Mouse (Mus musculus) fat pad, adult 2 months (tissue): ENCODE results near the gene Hoxa3.

Source experiments
- DNase-seq: peaks from one replicate; pipeline ENCODE4 v3.0.0-alpha.2; 2011; ENCODE audit warnings: low read depth, low spot score; ENCODE audit errors: extremely low read depth

Hoxa3 gene

DNA sequence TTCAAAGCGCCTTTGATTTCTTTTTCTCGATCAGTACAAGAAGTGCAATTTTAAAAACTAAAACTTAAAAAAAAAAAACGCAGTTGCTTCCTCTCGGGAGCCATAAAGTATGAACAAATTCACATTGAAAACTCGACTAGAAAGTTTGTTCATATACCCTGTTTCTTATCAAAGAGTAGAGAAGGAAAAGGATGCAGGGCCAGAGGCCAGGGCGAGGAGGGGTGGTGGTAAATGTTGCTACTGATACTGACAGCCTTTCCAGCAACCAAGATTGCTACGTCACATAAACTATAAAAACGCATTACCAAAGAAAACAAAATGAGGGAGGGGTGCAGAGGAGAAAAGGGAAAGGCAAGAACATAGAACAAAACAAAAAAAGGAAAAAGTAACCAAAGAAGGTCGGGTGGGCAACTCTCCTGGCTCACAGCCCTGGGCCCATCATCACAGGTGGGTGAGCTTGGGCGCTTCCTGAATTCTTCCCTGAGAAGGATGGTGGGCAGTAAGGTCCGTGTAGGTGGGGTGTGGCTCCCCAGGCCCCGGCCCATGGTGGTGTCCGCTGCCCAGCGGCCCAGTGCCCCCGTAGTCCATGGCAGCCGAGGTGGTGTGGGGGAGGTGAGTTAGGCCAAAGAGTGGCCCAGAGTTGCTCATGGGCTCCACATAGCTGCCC, 43.5 kb downstream of the Hoxa3 start:
- no peak for DNase-seq

DNA sequence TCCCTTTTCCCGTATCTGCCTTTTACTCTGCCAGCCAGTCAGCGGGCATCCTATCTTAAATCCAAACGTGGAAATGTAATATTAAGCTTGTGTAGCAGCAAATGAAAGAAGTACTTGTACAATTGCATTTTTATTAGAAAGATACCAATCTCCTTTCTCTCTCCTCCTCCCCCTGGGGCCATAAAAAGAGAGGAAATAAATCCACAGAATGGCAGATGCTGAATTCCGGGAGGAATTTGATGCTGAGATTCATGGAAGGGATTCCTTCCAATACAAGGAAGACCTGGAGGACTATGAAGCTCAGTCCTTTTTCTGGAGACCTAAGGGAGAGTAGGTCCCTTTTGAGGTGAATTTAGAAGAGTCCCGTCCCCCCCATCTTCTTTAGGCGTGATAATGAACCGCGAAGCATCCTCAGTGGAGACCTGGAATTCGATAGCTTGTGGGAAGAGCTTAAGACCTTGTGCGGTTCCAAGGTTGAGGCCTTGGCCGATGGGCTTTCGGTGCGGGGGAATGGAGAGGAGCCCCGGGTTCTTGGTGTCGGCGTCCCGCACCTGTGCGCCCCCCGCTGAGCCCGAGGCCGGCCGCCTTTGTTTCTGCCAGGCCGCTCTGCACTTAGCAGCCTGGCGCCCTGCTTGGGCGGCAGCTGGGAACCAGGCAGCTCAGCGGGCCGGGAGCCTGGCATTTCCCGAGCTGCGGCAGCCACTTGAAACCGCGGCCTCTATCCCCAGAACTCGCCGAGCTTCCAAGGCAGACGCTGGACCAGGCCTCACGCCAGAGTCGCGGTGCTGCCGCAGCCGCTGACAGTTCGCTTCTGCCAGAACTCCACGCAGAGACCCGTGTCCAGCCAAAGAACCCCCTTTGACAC, 44.7 kb downstream of the Hoxa3 start:
- DNase-seq: no peak

DNA sequence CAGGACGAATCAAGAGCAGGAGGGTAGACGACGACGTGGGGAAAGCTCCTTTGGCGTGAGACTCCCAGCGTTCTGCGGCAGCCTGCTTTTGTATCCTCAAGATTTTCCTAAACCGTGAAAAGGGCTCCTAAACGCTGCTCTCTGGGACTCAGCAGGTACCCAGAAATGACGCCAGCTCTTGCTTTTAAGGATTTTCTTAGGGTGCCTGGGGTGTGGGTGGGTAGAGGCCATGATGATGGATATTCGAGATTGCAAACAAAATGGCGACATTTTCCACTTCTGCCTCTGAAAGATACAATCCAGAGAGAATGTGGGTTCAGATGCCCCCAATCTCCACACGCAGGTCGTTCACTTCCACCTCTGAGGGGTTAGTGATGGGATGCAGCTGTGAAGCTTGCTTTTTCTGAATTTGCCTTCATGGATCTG, 45.4 kb downstream of the Hoxa3 start:
- no peak for DNase-seq

DNA sequence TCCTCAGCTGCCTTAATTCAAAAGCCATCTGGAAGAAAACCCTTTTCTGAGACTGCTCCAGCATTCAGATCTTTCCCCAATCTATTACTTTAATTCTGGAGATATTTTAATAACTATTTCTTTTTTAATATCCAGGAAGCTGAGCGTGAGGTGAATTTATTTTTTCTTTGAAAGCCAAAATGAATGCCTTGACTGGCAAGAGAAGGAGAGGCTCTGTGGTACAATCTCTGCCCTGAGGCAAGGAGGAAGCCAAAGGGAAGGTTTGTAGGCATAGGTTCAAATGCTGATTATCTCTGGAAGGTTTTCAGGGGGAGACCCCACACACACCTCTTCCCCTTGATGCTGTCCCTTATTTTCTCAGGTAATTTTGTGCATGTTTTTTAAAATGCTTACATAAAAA, 46.0 kb downstream of the Hoxa3 start:
- no peak for DNase-seq

DNA sequence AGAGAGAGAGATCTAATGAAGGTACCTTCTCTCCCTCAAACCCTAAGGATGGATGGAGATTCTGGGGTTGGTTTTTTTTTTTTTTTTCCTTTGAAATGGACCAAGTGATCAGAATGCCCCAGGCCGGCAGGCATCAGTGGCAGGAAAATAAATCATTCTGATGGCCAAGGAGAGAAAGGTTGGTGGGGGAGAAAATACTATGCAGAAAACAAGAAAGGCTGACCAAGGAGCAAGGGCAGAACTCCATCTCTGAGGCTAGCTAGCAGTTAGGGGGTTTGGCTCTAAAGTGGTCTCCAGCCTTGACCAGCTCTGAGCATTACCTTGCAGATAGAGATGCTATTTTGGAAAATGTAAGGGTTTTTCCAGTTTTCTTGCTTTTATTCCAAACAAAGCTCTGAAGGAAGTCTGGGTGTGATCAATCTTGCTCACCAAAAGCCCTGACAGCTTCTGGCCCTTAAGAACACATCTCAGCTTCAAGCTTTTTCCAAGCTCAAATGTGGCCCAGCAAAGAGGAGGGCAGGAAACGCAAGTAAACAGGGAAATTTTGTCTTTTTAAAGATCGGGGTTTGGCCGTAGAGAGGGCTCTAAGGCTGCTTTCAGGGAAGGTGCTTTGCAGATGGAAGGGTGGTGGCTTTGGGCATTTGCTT, 46.6 kb downstream of the Hoxa3 start:
- no peak for DNase-seq

DNA sequence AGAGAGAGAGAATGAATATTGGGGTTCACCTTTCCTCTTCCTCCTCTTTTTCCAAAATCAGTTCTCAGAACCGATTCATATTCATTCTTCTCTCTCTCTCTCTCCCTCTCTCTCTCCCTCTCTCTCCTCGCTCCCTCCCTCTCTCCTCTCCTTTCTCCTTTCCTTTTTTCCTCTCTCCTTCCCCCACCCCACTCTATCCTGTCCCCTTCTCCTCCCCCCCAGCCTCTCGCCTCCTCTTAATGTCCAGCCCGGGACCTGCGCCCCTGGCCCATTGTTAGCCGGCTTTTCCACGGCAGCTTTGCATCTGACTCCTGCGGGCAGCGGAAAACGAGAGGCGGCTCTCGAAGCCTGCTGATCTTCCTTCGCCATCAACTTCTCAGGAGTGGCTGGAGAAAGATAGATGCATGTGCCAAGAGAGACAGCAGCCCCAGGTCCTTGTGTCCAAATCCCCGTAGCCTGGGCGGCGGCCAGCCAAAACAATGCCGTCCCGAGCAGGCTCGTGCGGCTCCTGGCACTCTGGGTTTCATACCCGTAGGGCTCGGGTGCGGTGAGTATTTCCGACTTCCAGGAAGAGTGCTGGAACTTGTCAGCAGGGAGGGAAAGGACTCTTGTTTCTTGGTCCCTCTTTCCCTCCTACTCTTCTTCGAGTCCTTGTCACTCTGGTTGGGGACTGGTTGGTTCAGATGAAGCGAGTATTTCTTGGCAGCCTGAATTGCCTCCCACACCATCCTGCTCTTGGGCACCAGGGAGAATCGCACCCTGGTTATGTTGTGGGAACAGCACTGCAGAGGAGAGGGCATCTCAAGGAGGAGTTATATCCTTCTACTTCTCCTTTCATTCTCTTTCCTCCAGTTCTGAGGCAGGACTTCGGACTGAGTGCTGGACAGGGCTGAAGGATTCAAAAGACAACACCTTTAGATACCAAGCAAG, 47.4 kb downstream of the Hoxa3 start:
- peak; percentile 36 for DNase-seq

DNA sequence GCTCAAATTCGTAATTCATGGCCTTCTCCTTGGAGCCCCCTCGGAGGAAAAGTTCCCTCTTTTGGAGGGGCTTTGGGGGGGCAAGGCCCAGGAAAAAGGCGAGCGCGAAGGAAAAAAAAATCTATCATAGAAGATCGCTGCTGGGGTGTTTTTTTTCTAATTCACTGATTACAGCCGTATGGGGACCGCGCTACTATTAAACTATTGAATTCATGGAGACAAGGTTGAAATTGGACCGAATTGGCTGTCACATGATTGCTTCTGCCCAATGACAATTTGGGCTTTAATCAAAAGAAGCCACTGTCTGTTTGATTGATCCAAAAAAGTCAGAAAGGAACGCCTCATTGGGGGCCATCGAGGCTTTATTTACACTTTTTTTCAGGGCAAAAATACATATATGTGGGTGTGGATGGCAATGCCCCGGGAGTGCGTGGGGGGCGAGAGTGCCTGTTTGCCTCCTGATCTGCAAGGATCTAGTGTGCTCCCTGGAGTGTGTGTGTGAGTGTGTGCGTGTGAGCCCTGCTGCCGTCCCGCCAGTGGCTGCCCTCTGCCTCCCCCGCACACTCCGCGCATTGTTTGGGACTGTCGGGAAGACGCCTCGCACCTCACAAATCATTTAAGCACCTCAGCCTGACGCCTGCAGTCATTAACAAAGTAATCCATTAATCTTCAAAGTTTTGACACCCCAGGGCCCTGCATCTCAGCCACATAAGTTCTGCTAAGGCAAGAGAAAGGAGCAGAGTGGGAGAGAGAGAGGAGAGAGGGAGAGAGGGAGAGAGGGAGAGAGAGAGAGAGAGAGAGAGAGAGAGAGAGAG, 48.3 kb downstream of the Hoxa3 start, which contains the start of gene Hoxa2:
TSS of gene Hoxa2 (minus strand) at position 206 of the 815 bp plus-strand sequence.
- DNase-seq: no peak

DNA sequence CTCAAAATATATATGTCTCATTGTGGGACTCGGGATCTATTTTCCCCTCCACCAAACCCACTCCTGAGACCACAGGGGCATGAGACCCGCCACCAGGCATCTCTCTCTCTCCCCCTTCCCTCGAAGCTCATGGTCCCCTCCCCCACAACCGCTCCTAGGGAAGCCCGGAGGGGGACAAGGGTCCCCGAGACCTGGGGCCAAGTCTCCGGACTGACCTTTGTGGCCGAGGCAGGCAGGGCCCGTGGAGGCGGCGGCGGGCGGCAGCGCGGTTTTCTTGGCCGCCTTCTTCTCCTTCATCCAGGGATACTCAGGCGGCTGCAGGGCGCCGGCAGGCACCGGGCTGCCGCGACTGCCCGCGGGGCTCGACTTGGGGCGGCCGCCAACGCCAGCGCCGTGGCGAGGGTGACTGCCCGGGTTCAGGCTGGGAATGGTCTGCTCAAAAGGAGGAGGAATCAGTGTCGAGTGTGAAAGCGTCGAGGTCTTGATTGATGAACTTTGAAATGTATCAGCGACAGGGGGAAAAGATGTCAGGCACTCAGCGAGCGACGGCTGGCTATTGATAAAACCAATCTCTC, 49.0 kb downstream of the Hoxa3 start:
- DNase-seq: no peak

DNA sequence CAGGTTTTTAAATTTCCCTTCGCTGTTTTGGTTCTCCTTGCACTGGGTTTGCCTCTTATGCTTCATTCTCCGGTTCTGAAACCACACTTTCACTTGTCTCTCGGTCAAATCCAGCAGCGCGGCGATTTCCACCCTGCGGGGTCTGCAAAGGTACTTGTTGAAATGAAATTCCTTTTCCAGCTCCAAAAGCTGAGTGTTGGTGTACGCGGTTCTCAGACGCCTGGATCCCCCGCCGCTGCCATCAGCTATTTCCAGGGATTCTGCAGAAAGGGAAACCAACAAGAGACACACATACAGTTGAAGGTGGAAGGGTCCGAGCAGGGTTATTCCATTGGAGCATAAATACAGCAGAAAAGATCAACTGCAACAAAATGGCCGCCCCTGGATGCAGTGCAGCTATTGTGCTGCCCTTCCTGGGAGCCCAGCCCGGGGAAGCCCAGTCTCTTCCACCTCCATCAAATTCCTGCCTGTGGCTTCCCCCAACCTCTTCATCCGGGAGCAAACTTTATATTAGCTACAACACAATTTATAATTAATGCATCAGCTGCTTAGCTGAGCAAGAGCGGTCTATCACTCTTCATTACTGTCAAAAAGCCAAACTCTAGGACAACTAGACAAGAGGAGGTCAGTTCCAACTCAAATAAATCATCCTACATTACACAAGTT, 49.6 kb downstream of the Hoxa3 start:
- no peak for DNase-seq

DNA sequence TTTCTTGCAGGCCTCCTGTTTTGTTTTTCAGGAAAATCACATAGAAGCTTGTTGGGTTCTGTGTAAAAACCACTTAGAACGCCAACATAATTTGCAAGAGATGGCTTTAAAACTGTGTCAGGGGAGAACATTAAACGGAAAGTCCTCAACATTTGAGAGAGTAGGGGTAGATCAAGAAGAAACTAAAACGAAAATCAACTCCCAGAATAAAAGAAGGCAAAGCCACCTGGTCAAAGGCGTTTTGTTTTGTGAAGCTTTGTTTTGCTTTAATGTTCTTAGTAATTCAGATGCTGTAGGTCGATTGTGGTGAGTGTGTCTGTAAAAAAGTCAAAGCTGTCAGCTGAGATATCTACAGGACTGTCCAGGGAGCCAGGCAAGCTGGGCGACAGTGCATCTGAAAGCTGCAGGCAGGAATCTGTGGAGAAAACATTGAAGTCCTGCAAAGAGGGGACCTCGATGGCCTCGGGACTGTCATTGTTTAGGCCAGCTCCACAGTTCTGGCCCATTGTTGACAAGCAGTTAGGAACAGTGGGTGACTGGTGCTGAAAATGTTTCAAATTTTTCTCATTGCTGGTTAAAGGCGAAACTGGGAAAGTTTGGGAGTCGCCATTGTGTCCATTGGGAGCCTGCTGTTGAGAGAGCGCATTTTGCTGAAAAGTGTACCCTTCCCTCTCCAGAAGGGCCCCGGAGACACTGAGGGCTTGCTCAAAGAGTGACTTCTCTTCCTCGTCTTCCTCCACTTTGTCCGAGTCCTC, 50.3 kb downstream of the Hoxa3 start:
- DNase-seq: no peak

DNA sequence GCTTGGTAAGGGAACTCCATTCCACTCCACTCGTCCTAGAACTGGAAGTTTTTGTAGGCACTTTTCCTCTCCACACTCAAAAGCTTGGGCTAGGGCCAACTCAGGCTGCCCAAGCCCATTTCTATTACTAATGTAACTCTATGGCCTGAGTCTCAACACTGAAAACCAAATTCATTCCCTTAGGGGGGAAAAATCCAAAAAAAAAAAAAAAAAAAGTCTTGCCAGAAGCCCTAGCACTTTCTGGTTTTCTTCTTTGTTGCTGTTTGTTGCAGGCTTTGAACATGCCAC, 51.1 kb downstream of the Hoxa3 start:
- no peak for DNase-seq

DNA sequence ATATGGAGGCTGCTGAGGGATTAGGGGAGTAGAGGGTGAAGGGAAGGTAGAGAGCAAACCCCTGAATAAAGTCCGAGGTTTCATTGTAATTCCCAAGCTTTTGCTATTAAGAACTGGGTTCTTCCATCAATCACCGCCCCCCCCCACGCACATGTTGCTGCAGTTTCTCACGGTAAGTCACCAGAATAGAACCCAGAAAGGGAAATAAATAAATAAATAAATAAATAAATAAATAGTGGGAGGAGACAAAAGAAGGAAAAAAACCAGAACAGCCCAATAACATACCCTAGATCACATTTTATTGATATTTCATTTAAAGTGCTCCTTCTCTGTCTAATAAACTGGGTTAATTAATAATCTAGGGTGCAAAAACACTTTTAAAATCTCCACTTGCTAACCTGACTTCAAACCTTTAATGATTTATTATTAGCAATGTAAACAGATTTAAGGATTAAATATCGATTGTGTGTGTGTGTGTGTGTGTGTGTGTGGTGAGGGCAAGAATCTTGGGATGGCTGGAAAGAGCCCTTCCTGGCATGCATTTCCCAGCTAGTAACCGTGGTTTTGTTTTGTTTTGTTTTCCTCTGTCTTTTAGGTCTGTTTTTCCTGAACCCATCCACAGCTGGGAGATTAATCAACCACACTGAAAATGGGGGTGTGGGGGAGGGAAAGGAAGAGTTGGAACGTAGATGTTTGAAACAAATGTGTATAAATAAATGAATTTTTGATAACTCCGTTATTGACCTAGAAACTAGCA, 51.6 kb downstream of the Hoxa3 start:
- no peak for DNase-seq

DNA sequence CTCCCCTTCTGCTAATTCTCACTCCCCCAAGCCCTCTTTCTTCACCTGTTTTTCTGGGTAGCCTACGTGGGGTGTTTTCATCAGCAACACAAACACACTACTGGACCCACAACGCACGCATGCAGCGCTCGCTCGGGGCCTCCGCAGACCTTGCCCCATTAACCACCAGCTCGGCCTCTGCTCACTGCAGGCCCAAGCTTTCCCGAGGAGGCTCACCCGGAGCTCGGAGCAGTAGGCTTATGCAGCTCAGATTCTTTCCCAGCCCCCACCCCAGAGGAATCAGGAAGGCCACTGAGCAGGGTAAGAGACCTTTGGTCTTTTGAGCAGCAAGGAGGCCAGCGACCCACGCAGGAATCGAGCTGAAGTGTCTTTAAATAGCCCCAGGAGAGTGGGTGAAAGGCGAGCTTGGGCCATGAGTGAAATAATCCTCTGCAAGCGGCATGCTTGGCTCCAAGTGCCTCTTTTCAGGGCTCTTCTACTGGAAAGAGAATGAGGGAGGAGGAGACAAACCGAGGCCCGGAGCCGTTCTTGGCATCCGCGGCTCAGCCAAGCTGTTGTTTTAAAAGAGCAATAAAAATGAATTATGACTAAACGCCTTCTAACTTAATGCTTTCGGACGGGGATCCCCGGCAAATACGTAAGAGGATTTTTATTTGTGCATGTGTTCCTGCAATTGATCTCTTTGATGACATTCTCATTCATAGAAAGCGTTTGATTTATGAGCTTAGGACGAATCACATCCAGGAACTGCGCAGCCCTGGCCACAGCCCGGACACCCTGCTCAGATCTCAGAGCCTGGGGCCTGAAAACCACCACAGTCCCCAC, 52.4 kb downstream of the Hoxa3 start:
- peak; percentile 30 for DNase-seq

DNA sequence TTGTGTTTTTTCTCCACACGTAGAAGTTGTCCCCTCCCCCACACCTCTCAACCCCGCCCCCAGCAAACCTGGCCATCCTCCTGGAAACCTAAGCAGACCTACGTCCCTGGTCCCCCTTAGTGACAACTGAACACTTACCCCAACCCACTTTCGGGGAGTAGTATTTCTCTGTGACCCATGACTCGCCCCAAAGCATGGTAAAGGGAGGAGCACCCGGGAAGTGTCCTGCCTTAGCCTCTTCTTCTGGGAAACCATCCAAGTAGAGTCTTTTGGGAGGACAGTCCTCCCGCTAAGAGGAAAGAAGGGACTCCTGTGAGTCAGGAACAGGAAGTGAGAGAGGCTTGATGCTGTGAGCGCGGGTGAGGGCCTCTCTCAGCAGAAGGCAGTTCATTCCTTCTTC, 53.2 kb downstream of the Hoxa3 start:
- no peak for DNase-seq

DNA sequence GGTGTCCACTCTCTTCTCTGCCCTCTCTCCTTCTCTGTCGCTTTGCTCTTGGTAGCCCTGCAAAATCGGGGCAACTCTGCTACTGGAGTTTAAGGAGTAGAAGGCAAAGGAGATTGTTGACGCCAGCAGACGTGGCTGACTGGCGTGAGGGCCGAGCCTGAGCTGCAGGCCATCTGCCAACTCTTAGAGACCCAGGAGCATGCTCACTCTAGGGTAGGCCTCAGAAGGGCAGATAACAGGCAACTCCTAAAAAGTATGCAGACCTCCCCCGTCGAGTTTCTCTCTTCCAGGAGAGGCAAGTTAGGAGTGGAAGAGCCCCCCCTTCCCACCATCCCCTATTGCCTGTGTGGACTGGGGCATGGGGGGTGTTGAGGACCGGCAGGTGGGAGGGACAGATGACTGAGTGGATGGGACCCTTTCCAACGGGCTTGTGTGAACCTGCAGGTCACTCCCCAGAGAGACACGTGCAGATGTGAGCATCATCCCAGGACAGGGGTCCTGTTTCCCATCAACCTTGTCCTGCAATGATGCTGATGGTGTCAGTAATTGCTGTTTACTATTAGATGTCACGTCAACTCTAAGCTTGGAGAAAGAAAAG, 53.9 kb downstream of the Hoxa3 start:
- DNase-seq: no peak

DNA sequence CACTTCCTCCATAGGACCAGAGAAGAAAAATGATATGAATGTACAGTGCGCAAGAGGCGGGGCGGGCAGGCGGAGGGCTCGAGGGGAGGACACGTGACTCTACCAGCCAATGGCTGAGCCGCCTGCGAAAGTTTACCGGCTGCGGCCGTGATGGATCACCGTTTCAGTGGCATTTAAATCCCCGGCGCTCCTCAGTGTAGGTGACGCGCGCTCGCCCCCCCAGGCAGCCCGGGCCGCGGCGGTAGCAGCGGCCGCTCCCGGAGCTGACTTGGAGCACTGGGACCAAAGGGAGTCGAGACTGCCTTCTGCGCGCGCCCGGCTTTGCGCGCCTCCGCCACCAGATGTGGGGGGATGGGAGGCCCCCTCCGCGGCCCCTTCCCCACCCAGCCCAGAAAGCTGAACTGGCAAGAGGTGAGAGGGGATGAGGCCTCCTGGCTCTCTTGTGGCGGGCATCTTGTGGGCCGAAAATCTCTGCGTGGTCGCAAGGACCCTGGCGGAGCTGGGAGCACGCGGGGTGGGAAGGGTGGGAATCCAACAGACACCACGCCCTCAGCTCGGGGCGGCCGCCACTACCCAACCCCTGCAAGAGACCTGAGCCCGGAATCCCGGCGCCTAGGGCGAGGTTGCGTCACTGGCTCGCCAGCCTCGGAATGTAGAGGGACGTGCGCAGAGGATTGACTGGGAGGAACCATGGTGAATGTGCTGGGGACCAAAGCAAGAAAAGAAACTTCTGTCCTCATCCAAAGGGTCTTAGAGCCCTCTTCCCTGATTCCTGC, 54.7 kb downstream of the Hoxa3 start, which contains the start of gene Hoxa1:
TSS of gene Hoxa1 (minus strand) at position 42 of the 776 bp plus-strand sequence.
- DNase-seq: no peak
